Mouse (Mus musculus): ENCODE data around the gene Ctcfl. TPM values are rescaled to one million over a fixed set of nuclear protein-coding genes. Genes with fewer than 3 reads are reported as not detected.

Ctcfl gene
- polyA plus RNA-seq, 1 experiment = not detected

- H3K4me1 ChIP-seq (ENCODE audit: control insufficient read depth, insufficient read depth, low read length) = peaks cover 2% of the 10 kb centered on the region
- no peak overlapping the region for H3K4me3 ChIP-seq (ENCODE audit: low read depth, low read length)
- H3K36me3 ChIP-seq (ENCODE audit: control insufficient read depth, insufficient read depth, low read length, poor library complexity, severe bottlenecking) = no peaks in the 10 kb centered on the region
- TF ChIP-seq CTCF (IDR thresholded peaks at IDR 0.05; ENCODE audit: low read depth, low read length) (no peak), EP300 (IDR thresholded peaks at IDR 0.05; ENCODE audit: insufficient read depth, low read depth, low read length) (no peak), POLR2A (IDR thresholded peaks at IDR 0.05; ENCODE audit: insufficient read depth, low read length) (no peak)
- no peaks in the 10 kb centered on the region for H3K27me3 ChIP-seq (ENCODE audit: control insufficient read depth, insufficient read depth, low read length, poor library complexity, severe bottlenecking)
- no peak overlapping the region for H3K27ac ChIP-seq (ENCODE audit: insufficient read depth, low read length)
- H3K9ac ChIP-seq (ENCODE audit: low read depth, poor library complexity, severe bottlenecking) = no peak overlapping the region
- H3K9me3 ChIP-seq (replicated peaks; ENCODE audit: control insufficient read depth, insufficient read depth, low read length, poor library complexity, severe bottlenecking) = no peaks in the 10 kb centered on the region
Observed at GRCm38 (mm10) chr2:173044198-173044970, 74.9 kb downstream of the Ctcfl start.

Other genes starting within 250 kb of the Ctcfl start
- 15.4 and 17.4 TPM in 2 replicates for gene Bmp7, start 179.2 kb downstream of the Ctcfl start, polyA plus RNA-seq (2011; ENCODE audit: insufficient read depth, insufficient read length, low read depth, missing spikeins)
- 0.54 and 0.56 TPM in 2 replicates for gene Spo11, start 141.8 kb downstream of the Ctcfl start, polyA plus RNA-seq (2011; ENCODE audit: insufficient read depth, insufficient read length, low read depth, missing spikeins)
- gene Rae1, start 119.4 kb downstream of the Ctcfl start, polyA plus RNA-seq (2011; ENCODE audit: insufficient read depth, insufficient read length, low read depth, missing spikeins) = 117 and 123 TPM in 2 replicates
- 80.2 and 84.9 TPM in 2 replicates for gene Rbm38, start 99.0 kb downstream of the Ctcfl start, polyA plus RNA-seq (2011; ENCODE audit: insufficient read depth, insufficient read length, low read depth, missing spikeins)
- gene Pck1, start 33.5 kb upstream of the Ctcfl start, polyA plus RNA-seq (2011; ENCODE audit: insufficient read depth, insufficient read length, low read depth, missing spikeins) = not detected in 2 replicates
- 3.8 and 6.8 TPM in 2 replicates for gene Zbp1, start 99.4 kb upstream of the Ctcfl start, polyA plus RNA-seq (2011; ENCODE audit: insufficient read depth, insufficient read length, low read depth, missing spikeins)
- gene Pmepa1, start 157.0 kb upstream of the Ctcfl start, polyA plus RNA-seq (2011; ENCODE audit: insufficient read depth, insufficient read length, low read depth, missing spikeins) = 25.1 and 28.5 TPM in 2 replicates

All from ES-Bruce4 (cell line).